Mouse (Mus musculus) bone marrow macrophage, adult 2 months (primary cell): ENCODE measurements around the gene Rapgef2.

Experiments used
- CTCF ChIP-seq: IDR thresholded peaks from 2 replicates; pipeline ENCODE4 v1.5.1; 2012; ENCODE audit warnings: low read depth, mild to moderate bottlenecking, low read length, moderate library complexity
- POLR2A ChIP-seq: IDR thresholded peaks from 2 replicates; pipeline ENCODE4 v1.6.1; 2012; ENCODE audit warnings: mild to moderate bottlenecking, low read depth, low read length, borderline replicate concordance

- no peak for TF ChIP-seq CTCF
- TF ChIP-seq POLR2A = no peak
Observed at GRCm38 (mm10) chr3:79195280-79195679, 91.0 kb downstream of the Rapgef2 start.
